Mouse (Mus musculus) intestine, postnatal 0 days (tissue): ENCODE results near the gene Atxn7l1. TPM values are rescaled to one million over a fixed set of nuclear protein-coding genes. Genes with fewer than 3 reads are reported as not detected.

Experiments used
- ATAC-seq: fragments of 200-750 bp; cut with Nextera tagmentation; 2 replicates; pipeline ENCODE4 v1.8.0; 2017; ENCODE audit warnings: mild to moderate bottlenecking, moderate TSS enrichment, moderate library complexity
- H3K27ac ChIP-seq: fragments of 300-500 bp; sonication (generic); 2 replicates; pipeline ENCODE4 v1.5.1; 2014; ENCODE audit warnings: mild to moderate bottlenecking, low read depth, low read length, moderate library complexity
- H3K27me3 ChIP-seq: fragments of 300-500 bp; sonication (generic); replicated peaks from 2 replicates; pipeline ENCODE4 v1.6.1; 2014; ENCODE audit warnings: low read length, mixed read lengths; ENCODE audit not compliant: control insufficient read depth, insufficient read depth
- H3K36me3 ChIP-seq: fragments of 300-500 bp; sonication (generic); 2 replicates; pipeline ENCODE4 v1.6.1; 2014; ENCODE audit warnings: mild to moderate bottlenecking, moderate library complexity; ENCODE audit not compliant: control insufficient read depth, insufficient read depth
- H3K4me1 ChIP-seq: fragments of 300-500 bp; sonication (generic); replicated peaks from 2 replicates; pipeline ENCODE4 v1.6.1; 2014; ENCODE audit warnings: antibody characterized with exemption, low read length, mixed read lengths; ENCODE audit not compliant: control insufficient read depth, insufficient read depth
- H3K4me2 ChIP-seq: fragments of 300-500 bp; sonication (generic); replicated peaks from 2 replicates; pipeline ENCODE4 v1.6.1; 2014; ENCODE audit warnings: low read depth, mild to moderate bottlenecking, moderate library complexity
- H3K4me3 ChIP-seq: fragments of 300-500 bp; sonication (generic); 2 replicates; pipeline ENCODE4 v1.5.1; 2014; ENCODE audit warnings: low read depth, low read length
- H3K9ac ChIP-seq: fragments of 300-500 bp; sonication (generic); 2 replicates; pipeline ENCODE4 v1.6.1; 2014; ENCODE audit warnings: mild to moderate bottlenecking, low read depth, low read length
- H3K9me3 ChIP-seq: fragments of 300-500 bp; sonication (generic); 2 replicates; pipeline ENCODE4 v1.6.1; 2016; ENCODE audit warnings: mixed run types; ENCODE audit not compliant: control insufficient read depth
- CTCF ChIP-seq: sonication (generic); IDR thresholded peaks from 2 replicates; pipeline ENCODE4 v1.5.1; 2016; ENCODE audit warnings: low read depth, mild to moderate bottlenecking, control low read depth, antibody characterized with exemption, moderate library complexity
- WGBS: fragments of 180-500 bp; shearing (Covaris S2); extraction: QIAGEN DNeasy Blood & Tissue Kit; methylation state at CpG from one replicate; pipeline ENCODE4 v1.1.7; 2014; 5-methylcytosine and 5-hydroxymethylcytosine counted together
- polyA plus RNA-seq: library from polyadenylated mRNA; unstranded; fragments of >200 nt; fragmentation: Nextera tagmentation; extraction: Ambion mirVana; gene quantifications from 2 replicates; pipeline ENCODE4 v1.2.1, GENCODE M21; 2015

Gene Atxn7l1
- polyA plus RNA-seq, 1 experiment from 2014 or later: 8.2 TPM

GRCm38 (mm10) chr12:33260575-33260974 is 113.1 kb downstream of the Atxn7l1 start:
- no peaks in the 10 kb centered on the region for H3K27me3 ChIP-seq
- no peak overlapping the region for H3K27ac ChIP-seq
- H3K9me3 ChIP-seq: no peaks in the 10 kb centered on the region
- no peak overlapping the region for H3K9ac ChIP-seq
- H3K4me3 ChIP-seq: no peak overlapping the region
- no peak for TF ChIP-seq CTCF
- ATAC-seq: peak; percentile 62; the same call in 1 of the 2 replicates
- no peak overlapping the region for H3K4me2 ChIP-seq
- no peaks in the 10 kb centered on the region for H3K4me1 ChIP-seq
- H3K36me3 ChIP-seq: peaks cover 3% of the 10 kb centered on the region; the same call in 1 of the 2 replicates
- 59% methylated on average over 7 of the region's 7 CpGs for whole genome bisulfite sequencing

GRCm38 (mm10) chr12:33265877-33266276 is 118.4 kb downstream of the Atxn7l1 start:
- Histone ChIP-seq H3K9ac (no peak overlapping the region), H3K27ac (no peak overlapping the region), H3K36me3 (peaks cover 6% of the 10 kb centered on the region; the same call in 1 of the 2 replicates), H3K4me3 (no peak overlapping the region), H3K27me3 (no peaks in the 10 kb centered on the region), H3K4me2 (no peak overlapping the region), H3K4me1 (no peaks in the 10 kb centered on the region), H3K9me3 (no peaks in the 10 kb centered on the region)
- WGBS: 91% methylated on average over 11 of the region's 11 CpGs
- no peak for TF ChIP-seq CTCF
- no peak for ATAC-seq

- no peak overlapping the region for H3K4me2 ChIP-seq
- 70% methylated on average over 4 of the region's 4 CpGs for WGBS
- H3K4me3 ChIP-seq: no peak overlapping the region
- no peaks in the 10 kb centered on the region for H3K4me1 ChIP-seq
- ATAC-seq: no peak
- no peak overlapping the region for H3K27ac ChIP-seq
- peaks cover 6% of the 10 kb centered on the region; the same call in 1 of the 2 replicates for H3K36me3 ChIP-seq
- no peak overlapping the region for H3K9ac ChIP-seq
- no peaks in the 10 kb centered on the region for H3K27me3 ChIP-seq
- TF ChIP-seq CTCF: no peak
- H3K9me3 ChIP-seq: no peaks in the 10 kb centered on the region
Measured at GRCm38 (mm10) chr12:33267965-33268364, 120.5 kb downstream of the Atxn7l1 start.

GRCm38 (mm10) chr12:33269743-33270142 is 122.2 kb downstream of the Atxn7l1 start:
- no peak overlapping the region for H3K4me2 ChIP-seq
- no peaks in the 10 kb centered on the region for H3K9me3 ChIP-seq
- H3K4me3 ChIP-seq: no peak overlapping the region
- WGBS: 82% methylated on average over 5 of the region's 5 CpGs
- H3K36me3 ChIP-seq: peaks cover 6% of the 10 kb centered on the region; the same call in 1 of the 2 replicates
- no peak overlapping the region for H3K9ac ChIP-seq
- no peaks in the 10 kb centered on the region for H3K4me1 ChIP-seq
- peak; percentile 71 for TF ChIP-seq CTCF
- no peaks in the 10 kb centered on the region for H3K27me3 ChIP-seq
- ATAC-seq: no peak
- H3K27ac ChIP-seq: no peak overlapping the region

- Histone ChIP-seq H3K9me3 (no peaks in the 10 kb centered on the region), H3K9ac (no peak overlapping the region), H3K27ac (no peak overlapping the region), H3K36me3 (no peaks in the 10 kb centered on the region), H3K4me3 (no peak overlapping the region), H3K4me2 (no peak overlapping the region), H3K4me1 (no peaks in the 10 kb centered on the region), H3K27me3 (no peaks in the 10 kb centered on the region)
- WGBS: 77% methylated on average over 12 of the region's 12 CpGs
- ATAC-seq: no peak
- no peak for TF ChIP-seq CTCF
Measured at GRCm38 (mm10) chr12:33271865-33272264, 124.4 kb downstream of the Atxn7l1 start.

- Histone ChIP-seq H3K27ac (no peak overlapping the region), H3K27me3 (no peaks in the 10 kb centered on the region), H3K4me3 (no peak overlapping the region), H3K9me3 (no peaks in the 10 kb centered on the region), H3K4me1 (no peaks in the 10 kb centered on the region), H3K36me3 (no peaks in the 10 kb centered on the region), H3K9ac (no peak overlapping the region), H3K4me2 (no peak overlapping the region)
- no peak for ATAC-seq
- TF ChIP-seq CTCF: no peak
- 87% methylated on average over 9 of the region's 9 CpGs for WGBS
Measured at GRCm38 (mm10) chr12:33272441-33272840, 124.9 kb downstream of the Atxn7l1 start.

GRCm38 (mm10) chr12:33273147-33273546 is 125.7 kb downstream of the Atxn7l1 start:
- H3K4me2 ChIP-seq: no peak overlapping the region
- WGBS: 86% methylated on average over 4 of the region's 4 CpGs
- H3K27ac ChIP-seq: no peak overlapping the region
- no peaks in the 10 kb centered on the region for H3K9me3 ChIP-seq
- TF ChIP-seq CTCF: no peak
- H3K9ac ChIP-seq: no peak overlapping the region
- ATAC-seq: no peak
- H3K27me3 ChIP-seq: no peaks in the 10 kb centered on the region
- H3K4me3 ChIP-seq: no peak overlapping the region
- H3K4me1 ChIP-seq: no peaks in the 10 kb centered on the region
- no peaks in the 10 kb centered on the region for H3K36me3 ChIP-seq
